Mouse (Mus musculus) hindbrain, embryonic 10.5 days (tissue): ENCODE measurements around the gene Mgat4c. TPM values are rescaled to one million over a fixed set of nuclear protein-coding genes. Genes with fewer than 3 reads are reported as not detected.

ENCODE experiments used
- DNase-seq: peaks from one replicate; pipeline ENCODE4 v3.0.0-alpha.2; 2017; ENCODE audit warnings: low spot score
- H3K27ac ChIP-seq: fragments of 300-500 bp; sonication (generic); 2 replicates; pipeline ENCODE4 v1.5.1; 2016; ENCODE audit warnings: mild to moderate bottlenecking, moderate library complexity
- H3K27me3 ChIP-seq: fragments of 300-500 bp; sonication (generic); 2 replicates; pipeline ENCODE4 v1.6.1; 2016; ENCODE audit warnings: mild to moderate bottlenecking; ENCODE audit not compliant: poor library complexity, insufficient read depth, severe bottlenecking
- H3K36me3 ChIP-seq: fragments of 300-500 bp; sonication (generic); 2 replicates; pipeline ENCODE4 v1.6.1; 2016; ENCODE audit warnings: mild to moderate bottlenecking, moderate library complexity
- H3K4me1 ChIP-seq: fragments of 300-500 bp; sonication (generic); replicated peaks from 2 replicates; pipeline ENCODE4 v1.6.1; 2016; ENCODE audit warnings: mild to moderate bottlenecking
- H3K4me3 ChIP-seq: fragments of 300-500 bp; sonication (generic); 2 replicates; pipeline ENCODE4 v1.5.1; 2016; ENCODE audit warnings: mild to moderate bottlenecking, moderate library complexity
- H3K9me3 ChIP-seq: fragments of 300-500 bp; sonication (generic); 2 replicates; pipeline ENCODE4 v1.6.1; 2016; ENCODE audit warnings: mild to moderate bottlenecking, moderate library complexity
- WGBS: fragments of 180-500 bp; shearing (Covaris S2); methylation state at CpG from one replicate; pipeline ENCODE4 v1.1.7; 2016; 5-methylcytosine and 5-hydroxymethylcytosine counted together
- polyA plus RNA-seq: library from polyadenylated mRNA; unstranded; fragments of >200 nt; fragmentation: Nextera tagmentation; extraction: Ambion mirVana; gene quantifications from 2 replicates; pipeline ENCODE4 v1.2.1, GENCODE M21; 2016

Gene Mgat4c
- polyA plus RNA-seq = 0.71 and 4.1 TPM in 2 replicates

DNA sequence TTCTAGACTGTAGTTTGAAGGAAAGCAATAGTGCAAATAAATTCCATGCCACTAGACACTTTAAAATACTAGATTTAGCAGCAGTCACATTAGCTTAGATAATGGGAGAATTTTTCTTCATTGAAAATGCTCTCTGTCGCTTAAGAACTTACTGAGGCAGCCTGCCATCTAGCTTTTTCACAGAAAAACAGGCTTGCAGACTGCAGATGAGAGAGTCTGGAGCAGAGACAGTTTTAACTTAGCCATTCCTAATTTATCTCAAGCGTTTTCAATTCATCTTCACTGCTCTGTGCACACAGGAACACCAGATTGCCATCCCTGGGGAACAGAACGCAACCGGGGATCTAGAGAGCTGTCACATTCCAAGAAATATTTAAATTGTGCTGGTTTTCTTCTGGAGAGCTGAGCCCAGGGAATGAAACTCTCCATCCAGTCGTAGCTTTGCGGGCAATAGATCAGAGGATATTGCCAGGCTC is at the start of gene Mgat4c:
Mgat4c (plus strand) TSS at position 51 of the 476 bp plus-strand sequence.
- no peaks in the 10 kb centered on the region for H3K4me1 ChIP-seq
- H3K4me3 ChIP-seq = no peak within 1 kb of the TSS
- no peaks in the 10 kb centered on the region for H3K36me3 ChIP-seq
- no peak for DNase-seq
- H3K27ac ChIP-seq = no peak within 1 kb of the TSS
- 72% methylated on average over 6 of the region's 6 CpGs for WGBS
- H3K27me3 ChIP-seq = no peaks in the 10 kb centered on the region
- H3K9me3 ChIP-seq = no peaks in the 10 kb centered on the region

DNA sequence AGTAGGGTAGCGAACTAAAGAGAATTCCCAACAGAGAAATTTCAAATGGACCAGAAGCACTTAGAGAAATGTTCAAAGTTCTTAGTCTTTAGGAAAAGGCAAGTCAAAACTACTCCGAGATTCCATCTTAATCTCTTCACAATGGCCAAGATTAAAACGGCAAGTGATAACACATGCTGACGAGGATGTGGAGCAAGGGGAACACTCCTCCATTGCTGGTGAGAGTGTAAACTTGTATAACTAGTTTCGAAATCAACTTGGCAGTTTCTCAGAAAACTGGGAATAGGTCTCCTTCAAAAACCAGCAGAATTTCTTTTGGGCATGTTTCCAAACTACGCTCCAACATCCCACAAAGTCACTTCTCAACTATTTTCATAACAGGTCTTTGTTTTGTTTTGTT is 46.0 kb upstream of the Mgat4c start:
- no peak overlapping the region for H3K4me3 ChIP-seq
- H3K36me3 ChIP-seq = no peaks in the 10 kb centered on the region
- no peaks in the 10 kb centered on the region for H3K4me1 ChIP-seq
- no peak overlapping the region for H3K27ac ChIP-seq
- no peak for DNase-seq
- no peaks in the 10 kb centered on the region for H3K27me3 ChIP-seq
- WGBS = 87% methylated on average over 6 of the region's 6 CpGs
- no peaks in the 10 kb centered on the region for H3K9me3 ChIP-seq

DNA sequence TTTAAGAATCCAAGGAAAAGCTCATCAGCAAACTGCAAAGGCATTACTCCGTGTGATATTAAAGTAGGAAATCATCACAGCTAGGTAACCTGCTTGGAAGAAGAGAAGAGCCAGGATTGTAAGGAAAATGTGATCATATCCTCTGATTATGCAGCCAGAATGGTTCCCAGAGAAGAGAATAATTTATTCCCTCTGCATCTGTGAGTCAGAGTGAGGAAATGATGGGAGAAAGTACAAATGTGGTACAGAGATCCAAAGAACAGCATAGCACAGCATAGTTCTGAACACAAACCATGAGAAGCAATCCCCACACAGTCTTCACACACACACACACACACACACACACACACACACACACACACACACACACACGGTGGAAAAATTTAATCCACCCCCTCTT is 40.2 kb upstream of the Mgat4c start:
- Histone ChIP-seq H3K4me3 (no peak overlapping the region), H3K27me3 (no peaks in the 10 kb centered on the region), H3K4me1 (no peaks in the 10 kb centered on the region), H3K27ac (no peak overlapping the region), H3K36me3 (no peaks in the 10 kb centered on the region), H3K9me3 (no peaks in the 10 kb centered on the region)
- 92% methylated on average over 2 of the region's 2 CpGs for WGBS
- DNase-seq = no peak

DNA sequence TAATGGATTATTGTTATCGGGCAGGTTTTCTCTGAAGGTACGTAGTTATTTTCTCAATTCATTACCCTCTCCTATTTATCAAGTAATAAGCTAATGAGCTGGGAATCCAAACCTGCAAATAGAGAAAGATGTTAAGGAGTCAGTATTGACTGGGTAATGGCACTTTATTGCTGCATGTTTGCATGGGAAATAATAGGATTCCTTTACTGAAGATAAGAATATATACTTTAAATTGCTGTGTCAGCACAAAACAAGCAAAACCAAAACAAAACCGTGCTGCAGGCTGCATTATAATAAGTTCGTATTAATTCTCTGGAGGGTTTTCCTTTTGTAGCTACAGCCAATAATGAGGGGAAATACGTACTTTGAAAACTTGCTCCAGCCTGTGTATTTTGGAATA is 627 bp downstream of the Mgat4c start:
- DNase-seq = no peak
- no peaks in the 10 kb centered on the region for H3K9me3 ChIP-seq
- no peaks in the 10 kb centered on the region for H3K4me1 ChIP-seq
- 90% methylated on average over 5 of the region's 5 CpGs for WGBS
- H3K4me3 ChIP-seq = no peak overlapping the region
- H3K27ac ChIP-seq = no peak overlapping the region
- no peaks in the 10 kb centered on the region for H3K36me3 ChIP-seq
- no peaks in the 10 kb centered on the region for H3K27me3 ChIP-seq

DNA sequence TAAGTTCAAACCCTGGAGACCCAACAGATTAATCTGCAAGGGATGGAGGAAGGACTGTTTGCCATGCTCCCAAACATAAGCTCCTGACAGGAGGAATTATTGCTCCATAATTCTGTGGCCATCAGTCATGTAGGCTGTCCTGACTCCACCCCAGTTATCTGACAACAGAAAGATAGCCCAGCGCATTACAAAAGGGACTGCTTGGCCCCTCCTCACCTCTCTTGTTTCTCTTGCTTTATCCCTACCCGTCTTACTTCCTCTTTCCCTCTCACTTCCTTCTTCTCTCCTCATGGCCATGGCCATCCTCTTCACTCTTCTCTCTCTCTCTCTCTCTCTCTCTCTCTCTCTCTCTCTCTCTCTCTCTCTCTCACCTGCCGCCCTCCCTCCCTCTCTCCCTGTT is 80.5 kb downstream of the Mgat4c start:
- no peaks in the 10 kb centered on the region for H3K4me1 ChIP-seq
- no peak for DNase-seq
- H3K27ac ChIP-seq = no peak overlapping the region
- 78% methylated on average over 3 of the region's 3 CpGs for WGBS
- no peaks in the 10 kb centered on the region for H3K9me3 ChIP-seq
- H3K27me3 ChIP-seq = no peaks in the 10 kb centered on the region
- no peak overlapping the region for H3K4me3 ChIP-seq
- no peaks in the 10 kb centered on the region for H3K36me3 ChIP-seq

DNA sequence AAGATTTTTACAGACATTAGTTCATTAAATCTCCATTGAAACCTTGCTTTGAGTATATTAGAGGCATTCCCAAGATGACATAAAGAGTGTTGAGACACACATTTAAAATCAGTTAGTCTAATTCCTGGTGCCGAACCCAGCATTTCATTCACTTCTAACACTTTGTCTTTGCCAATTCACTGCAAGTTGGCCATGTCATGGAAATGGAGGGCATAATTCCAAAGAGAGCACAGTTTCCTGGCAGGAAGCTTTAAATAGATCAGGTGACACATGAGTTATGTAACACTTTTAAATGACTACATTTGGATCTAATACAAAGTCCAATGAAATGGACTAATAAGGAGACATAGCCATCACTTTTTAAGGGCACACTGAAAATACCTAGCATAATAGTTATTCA is 89.4 kb downstream of the Mgat4c start:
- Histone ChIP-seq H3K27me3 (no peaks in the 10 kb centered on the region), H3K4me1 (no peaks in the 10 kb centered on the region), H3K36me3 (no peaks in the 10 kb centered on the region), H3K27ac (no peak overlapping the region), H3K4me3 (no peak overlapping the region), H3K9me3 (no peaks in the 10 kb centered on the region)
- DNase-seq = no peak
- WGBS = 84% methylated on average over 1 of the region's 1 CpGs

DNA sequence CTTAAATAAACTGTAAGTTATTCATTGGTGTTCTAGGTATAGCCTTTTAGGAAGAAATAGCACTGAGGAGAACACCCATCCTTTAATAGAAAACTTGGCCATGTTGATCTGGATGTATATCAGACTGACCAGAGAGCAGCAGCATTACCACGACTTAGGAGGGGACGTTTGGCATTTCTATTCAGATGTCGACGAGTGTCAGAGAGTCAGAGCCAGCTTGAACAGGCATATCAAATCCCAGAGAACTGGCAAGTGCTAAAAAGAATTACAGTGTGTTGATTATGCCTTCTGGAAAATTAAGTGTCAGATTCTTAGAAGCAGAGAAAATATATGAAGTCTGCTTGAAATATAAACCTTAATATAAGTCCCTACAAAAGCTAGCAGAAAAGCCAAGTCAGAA is 89.9 kb downstream of the Mgat4c start:
- no peak for DNase-seq
- no peak overlapping the region for H3K4me3 ChIP-seq
- no peak overlapping the region for H3K27ac ChIP-seq
- H3K27me3 ChIP-seq = no peaks in the 10 kb centered on the region
- H3K36me3 ChIP-seq = no peaks in the 10 kb centered on the region
- H3K9me3 ChIP-seq = no peaks in the 10 kb centered on the region
- no peaks in the 10 kb centered on the region for H3K4me1 ChIP-seq
- 78% methylated on average over 4 of the region's 4 CpGs for WGBS

DNA sequence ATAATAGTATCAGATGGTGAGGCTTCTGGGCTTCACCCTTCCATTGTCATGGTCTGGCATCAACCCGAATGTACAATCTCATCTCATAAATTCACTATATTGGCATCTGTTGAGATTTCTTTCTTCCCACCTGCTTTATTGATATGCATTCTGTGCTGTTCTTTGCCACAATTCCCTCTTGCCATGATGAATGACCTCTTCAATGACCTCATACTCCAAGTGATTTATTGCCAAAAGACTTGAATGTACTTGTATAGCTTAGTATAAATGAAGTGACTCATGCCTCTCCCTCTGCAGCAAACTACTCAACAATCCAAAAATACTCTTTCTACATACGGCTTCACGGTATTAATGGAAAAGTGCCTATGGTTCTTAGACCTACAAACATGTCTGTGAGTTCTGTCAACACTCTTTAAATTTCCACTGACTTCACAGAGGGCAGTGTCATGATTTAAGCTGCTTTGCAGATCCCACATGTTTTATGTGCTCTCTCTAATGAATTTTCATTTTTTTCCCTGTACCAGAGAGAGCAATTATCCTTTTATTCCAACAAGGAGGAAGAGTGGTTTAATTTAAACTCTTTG is 102.0 kb downstream of the Mgat4c start:
- WGBS = 88% methylated on average over 3 of the region's 3 CpGs
- no peak overlapping the region for H3K27ac ChIP-seq
- no peak overlapping the region for H3K4me3 ChIP-seq
- no peaks in the 10 kb centered on the region for H3K36me3 ChIP-seq
- no peaks in the 10 kb centered on the region for H3K27me3 ChIP-seq
- no peaks in the 10 kb centered on the region for H3K9me3 ChIP-seq
- DNase-seq = no peak
- no peaks in the 10 kb centered on the region for H3K4me1 ChIP-seq

DNA sequence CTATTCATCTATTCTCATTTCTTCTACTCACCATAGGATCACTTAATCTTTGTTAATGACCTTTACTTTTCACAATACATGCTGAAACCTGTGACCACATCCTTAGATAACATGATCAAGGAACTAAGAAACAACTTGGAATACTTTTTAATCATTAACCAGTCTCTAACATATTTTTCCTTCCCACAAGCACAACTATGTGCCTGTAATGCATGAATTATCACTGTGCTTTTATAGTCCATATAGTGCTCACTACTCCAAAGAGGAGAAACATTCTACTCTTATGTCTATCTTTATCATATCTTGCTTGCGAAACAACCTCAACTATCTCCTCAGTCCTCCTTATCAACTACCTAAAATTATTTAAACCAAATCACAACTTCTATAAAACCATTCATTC is 114.2 kb downstream of the Mgat4c start:
- Histone ChIP-seq H3K9me3 (no peaks in the 10 kb centered on the region), H3K36me3 (no peaks in the 10 kb centered on the region), H3K27me3 (no peaks in the 10 kb centered on the region), H3K4me3 (no peak overlapping the region), H3K27ac (no peak overlapping the region), H3K4me1 (no peaks in the 10 kb centered on the region)
- 93% methylated on average over 1 of the region's 1 CpGs for WGBS
- no peak for DNase-seq

DNA sequence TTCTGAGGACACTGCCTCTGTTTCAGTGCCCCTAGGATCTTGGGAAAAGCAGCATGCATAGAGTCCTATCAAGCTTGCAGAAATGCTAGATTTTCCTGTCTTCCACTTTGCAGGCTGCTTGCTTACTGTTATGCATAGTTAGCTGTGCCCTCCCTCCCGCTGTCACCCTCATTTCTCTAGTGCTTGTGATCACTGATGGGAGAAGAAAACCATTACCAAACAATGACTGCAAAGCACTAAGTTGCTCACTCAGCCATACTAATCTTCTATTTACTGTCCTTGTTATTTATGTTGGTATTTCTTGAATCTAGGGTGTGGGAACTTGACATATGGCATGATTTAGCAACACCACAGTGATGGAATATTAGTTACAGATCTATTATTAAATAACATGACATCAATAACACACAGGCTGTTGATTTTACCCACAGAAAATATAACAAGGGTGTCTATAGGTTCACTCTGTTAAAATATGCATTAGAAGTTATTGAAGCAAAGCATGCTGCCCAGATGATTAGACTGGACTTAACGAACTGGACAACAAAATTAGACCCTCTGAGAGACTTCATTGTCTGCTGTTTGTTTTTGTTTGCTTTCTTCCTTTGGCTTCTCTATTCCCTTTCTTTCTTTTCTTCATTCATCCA is 117.7 kb downstream of the Mgat4c start:
- 41% methylated on average over 2 of the region's 2 CpGs for WGBS
- H3K9me3 ChIP-seq = no peaks in the 10 kb centered on the region
- DNase-seq = no peak
- no peak overlapping the region for H3K4me3 ChIP-seq
- no peaks in the 10 kb centered on the region for H3K36me3 ChIP-seq
- H3K4me1 ChIP-seq = no peaks in the 10 kb centered on the region
- H3K27ac ChIP-seq = no peak overlapping the region
- H3K27me3 ChIP-seq = no peaks in the 10 kb centered on the region

DNA sequence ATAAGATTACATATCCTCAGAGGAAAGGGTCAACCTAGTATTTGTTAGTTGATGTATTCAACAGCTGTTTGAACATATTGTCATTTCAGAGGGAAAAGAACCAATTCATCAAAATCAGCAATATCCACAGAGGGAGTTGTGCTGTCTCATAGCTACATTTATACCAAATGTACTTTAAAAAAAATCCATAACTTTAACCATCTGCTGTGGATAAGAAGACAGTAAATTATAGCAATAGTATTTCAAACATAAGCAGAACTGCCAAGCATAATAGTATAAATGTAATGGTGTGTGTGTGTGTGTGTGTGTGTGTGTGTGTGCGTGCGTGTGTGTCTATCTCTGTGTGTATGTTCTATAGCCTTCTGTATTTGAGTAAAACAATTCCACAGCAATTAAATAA is 127.5 kb downstream of the Mgat4c start:
- Histone ChIP-seq H3K4me1 (no peaks in the 10 kb centered on the region), H3K27me3 (no peaks in the 10 kb centered on the region), H3K36me3 (no peaks in the 10 kb centered on the region), H3K4me3 (no peak overlapping the region), H3K27ac (no peak overlapping the region), H3K9me3 (no peaks in the 10 kb centered on the region)
- DNase-seq = no peak
- WGBS = 93% methylated on average over 2 of the region's 2 CpGs

DNA sequence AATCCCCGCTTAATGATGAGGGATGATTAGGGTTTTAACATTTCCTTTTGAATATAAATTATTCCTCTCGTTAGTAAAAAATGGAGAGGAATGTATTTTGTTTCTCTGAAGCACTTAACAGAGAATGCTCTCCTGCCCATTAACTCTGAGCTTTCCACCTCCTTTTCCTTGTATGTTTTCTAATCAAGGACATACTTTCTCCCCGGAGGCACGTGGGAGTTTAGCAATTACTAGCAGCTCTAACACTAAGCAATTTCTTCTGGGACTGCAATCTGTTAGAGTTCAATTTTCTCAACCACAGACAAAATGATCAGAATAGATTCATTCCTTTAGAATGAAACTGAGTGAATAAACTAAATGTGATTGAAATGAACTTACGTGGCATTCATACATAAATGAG is 135.6 kb downstream of the Mgat4c start:
- WGBS = 83% methylated on average over 5 of the region's 5 CpGs
- DNase-seq = no peak
- H3K9me3 ChIP-seq = no peaks in the 10 kb centered on the region

DNA sequence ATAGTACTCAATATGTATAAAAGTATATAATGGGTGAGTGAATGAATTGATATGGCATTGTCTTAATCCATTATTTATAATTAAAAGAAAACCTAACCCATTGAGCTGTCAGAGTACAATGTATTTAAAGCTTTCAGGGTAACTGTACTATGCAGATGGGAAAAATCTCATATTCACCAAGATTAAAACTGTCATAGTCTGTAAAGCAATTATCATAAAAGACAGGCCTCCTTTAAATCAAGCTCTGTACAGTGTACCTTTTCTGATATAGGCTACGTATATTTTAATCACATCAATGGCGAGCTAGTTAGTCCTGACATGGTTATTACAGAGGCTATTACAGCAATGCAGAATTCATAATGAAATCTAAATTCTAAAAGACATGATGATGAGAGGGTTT is 146.7 kb downstream of the Mgat4c start:
- H3K4me3 ChIP-seq = no peak overlapping the region
- H3K9me3 ChIP-seq = no peaks in the 10 kb centered on the region
- no peak for DNase-seq
- no peaks in the 10 kb centered on the region for H3K36me3 ChIP-seq
- no peaks in the 10 kb centered on the region for H3K4me1 ChIP-seq
- WGBS = 91% methylated on average over 2 of the region's 2 CpGs
- H3K27me3 ChIP-seq = no peaks in the 10 kb centered on the region
- no peak overlapping the region for H3K27ac ChIP-seq

More for the DNA sequence above, 135.6 kb downstream of the Mgat4c start:
- no peaks in the 10 kb centered on the region for H3K27me3 ChIP-seq
- H3K4me1 ChIP-seq = no peaks in the 10 kb centered on the region
- H3K4me3 ChIP-seq = no peak overlapping the region
- no peak overlapping the region for H3K27ac ChIP-seq
- H3K36me3 ChIP-seq = no peaks in the 10 kb centered on the region

DNA sequence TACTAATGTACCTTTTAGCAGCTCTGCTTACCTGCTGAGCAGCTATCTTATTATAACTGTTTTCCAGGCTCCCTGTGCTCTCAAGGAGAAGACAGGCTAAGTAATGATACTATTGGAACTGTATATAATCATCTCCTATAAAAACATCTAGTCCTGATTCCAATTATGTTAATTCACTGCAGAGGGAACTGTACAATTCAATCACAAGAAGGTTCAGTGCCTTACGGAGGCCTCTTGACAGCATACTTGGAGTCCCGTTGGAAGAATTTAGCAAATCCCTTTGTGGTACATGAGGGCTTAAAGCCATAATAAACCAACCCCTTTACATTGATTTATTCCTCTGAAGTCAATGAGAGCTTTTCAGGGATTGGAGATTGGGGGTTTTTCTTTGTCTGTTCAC is 174.8 kb downstream of the Mgat4c start:
- Histone ChIP-seq H3K27ac (no peak overlapping the region), H3K9me3 (no peaks in the 10 kb centered on the region), H3K4me1 (no peaks in the 10 kb centered on the region), H3K27me3 (no peaks in the 10 kb centered on the region), H3K4me3 (no peak overlapping the region), H3K36me3 (no peaks in the 10 kb centered on the region)
- DNase-seq = no peak
- WGBS = 83% methylated on average over 2 of the region's 2 CpGs
